Mouse (Mus musculus) urinary bladder, adult 18-20 months (tissue): ENCODE results near the gene Bcas1.
"Not testable (repeated sequence)": the region's sequence is repeated elsewhere in the genome, so short reads cannot be mapped to it uniquely, and the experiment has no call there.

Experiments
- DNase-seq, 2 experiments: peaks; one replicate each; pipeline ENCODE4 v3.0.0; 2022; ENCODE audit warnings: low spot score in 2 of 2, mixed read lengths in 2 of 2

Gene Bcas1

GRCm38 (mm10) chr2:170427704-170428103 is at the start of gene Bcas1:
TSS of gene Bcas1 (minus strand) at chr2:170427845.
- DNase-seq: peak; percentile 30 to 50

GRCm38 (mm10) chr2:170476643-170477042 is 49.0 kb upstream of the Bcas1 start:
- no peak for DNase-seq

- DNase-seq: no peak
Observed at GRCm38 (mm10) chr2:170476215-170476614, 48.6 kb upstream of the Bcas1 start.

- DNase-seq: no peak
Observed at GRCm38 (mm10) chr2:170475164-170475563, 47.5 kb upstream of the Bcas1 start.

- no peak for DNase-seq
Observed at GRCm38 (mm10) chr2:170474125-170474524, 46.5 kb upstream of the Bcas1 start.

- no peak for DNase-seq
Observed at GRCm38 (mm10) chr2:170470591-170470990, 42.9 kb upstream of the Bcas1 start.

- peak; percentile 32 to 34 for DNase-seq
Observed at GRCm38 (mm10) chr2:170469616-170470308, 42.1 kb upstream of the Bcas1 start.

- DNase-seq: no peak
Observed at GRCm38 (mm10) chr2:170468009-170468408, 40.4 kb upstream of the Bcas1 start.

- DNase-seq: no peak
Observed at GRCm38 (mm10) chr2:170464817-170465216, 37.2 kb upstream of the Bcas1 start.

- no peak for DNase-seq
Observed at GRCm38 (mm10) chr2:170461652-170462051, 34.0 kb upstream of the Bcas1 start.

GRCm38 (mm10) chr2:170459805-170460204 is 32.2 kb upstream of the Bcas1 start:
- no peak for DNase-seq

- no peak for DNase-seq
Observed at GRCm38 (mm10) chr2:170459183-170459582, 31.5 kb upstream of the Bcas1 start.

- DNase-seq: not testable (repeated sequence)
Observed at GRCm38 (mm10) chr2:170453809-170454208, 26.2 kb upstream of the Bcas1 start.

- DNase-seq: peak; percentile 44 to 71
Observed at GRCm38 (mm10) chr2:170450933-170451332, 23.3 kb upstream of the Bcas1 start.

GRCm38 (mm10) chr2:170447651-170448050 is 20.0 kb upstream of the Bcas1 start:
- DNase-seq: no peak

- DNase-seq: no peak
Observed at GRCm38 (mm10) chr2:170446843-170447383, 19.3 kb upstream of the Bcas1 start.

- no peak for DNase-seq
Observed at GRCm38 (mm10) chr2:170445861-170446260, 18.2 kb upstream of the Bcas1 start.

GRCm38 (mm10) chr2:170442535-170442934 is 14.9 kb upstream of the Bcas1 start:
- DNase-seq: no peak

- no peak for DNase-seq
Observed at GRCm38 (mm10) chr2:170438782-170439181, 11.1 kb upstream of the Bcas1 start.

GRCm38 (mm10) chr2:170436204-170436603 is 8.6 kb upstream of the Bcas1 start:
- DNase-seq: no peak

GRCm38 (mm10) chr2:170432152-170432551 is 4.5 kb upstream of the Bcas1 start:
- no peak for DNase-seq

GRCm38 (mm10) chr2:170428966-170429365 is 1.3 kb upstream of the Bcas1 start:
- DNase-seq: no peak

GRCm38 (mm10) chr2:170424131-170424530 is 3.5 kb downstream of the Bcas1 start:
- peak; percentile 20 to 21 for DNase-seq

GRCm38 (mm10) chr2:170421924-170422323 is 5.7 kb downstream of the Bcas1 start:
- DNase-seq: no peak
